Mouse (Mus musculus) embryonic fibroblast, embryonic 13.5 days (primary cell): ENCODE measurements around the gene Hsd11b2.

ENCODE experiments used
- CTCF ChIP-seq: IDR thresholded peaks from 2 replicates; pipeline ENCODE4 v1.5.1; 2011; ENCODE audit warnings: mild to moderate bottlenecking, control low read depth, low read length, moderate library complexity, borderline replicate concordance; ENCODE audit not compliant: insufficient read depth
- POLR2A ChIP-seq: IDR thresholded peaks from 2 replicates; pipeline ENCODE4 v1.6.1; 2011; ENCODE audit warnings: low read depth, mild to moderate bottlenecking, control low read depth, low read length, moderate library complexity

- TF ChIP-seq CTCF (no peak), POLR2A (no peak)
These were observed 9.8 kb upstream of the Hsd11b2 start for GRCm38 (mm10) chr8:105508758-105509157.
